Mouse (Mus musculus) G1E (cell line): ENCODE results near the gene Lzts2.

Source experiments
- CTCF ChIP-seq: IDR thresholded peaks from 2 replicates; pipeline ENCODE4 v1.5.1; 2012; ENCODE audit warnings: low read depth, low read length, inconsistent platforms, mixed read lengths
- GATA1 ChIP-seq: IDR thresholded peaks from 2 replicates; pipeline ENCODE4 v1.6.1; 2012; ENCODE audit warnings: borderline replicate concordance, low read length, inconsistent platforms, mixed read lengths
- GATA2 ChIP-seq: IDR thresholded peaks from 2 replicates; pipeline ENCODE4 v1.6.1; 2012; ENCODE audit warnings: low read depth, low read length, inconsistent platforms, borderline replicate concordance
- POLR2AphosphoS5 ChIP-seq: IDR thresholded peaks from 2 replicates; pipeline ENCODE4 v1.6.1; 2012; ENCODE audit warnings: low read depth, low read length, inconsistent platforms; ENCODE audit not compliant: insufficient replicate concordance
- TAL1 ChIP-seq: conservative IDR thresholded peaks from 2 replicates; pipeline ENCODE4 v1.6.1; 2012; ENCODE audit warnings: low read depth, low read length, inconsistent platforms, mixed read lengths

GRCm38 (mm10) chr19:45028746-45029145 is 14.5 kb downstream of the Lzts2 start:
- TF ChIP-seq CTCF, result no peak
- no peak for TF ChIP-seq TAL1
- TF ChIP-seq GATA2, result no peak
- TF ChIP-seq POLR2AphosphoS5, result no peak
- TF ChIP-seq GATA1, result no peak
